Mouse (Mus musculus) spleen, adult 2 months (tissue): ENCODE data around the gene Nr5a2. TPM values are rescaled to one million over a fixed set of nuclear protein-coding genes. Genes with fewer than 3 reads are reported as not detected.

Experiments
- DNase-seq, 2 experiments: peaks; one replicate each; pipeline versions ENCODE4 v3.0.0 to v3.0.0-alpha.2; 2012 to 2021; ENCODE audit warnings: low spot score in 2 of 2, low read depth in 1 of 2
- H3K27ac ChIP-seq: fragments of 200-500 bp; 2 replicates; pipeline ENCODE4 v1.5.1; 2012; ENCODE audit warnings: low read length, inconsistent platforms; ENCODE audit not compliant: insufficient read depth
- H3K27me3 ChIP-seq: fragments of 200-500 bp; 2 replicates; pipeline ENCODE4 v1.6.1; 2012; ENCODE audit warnings: mild to moderate bottlenecking, moderate library complexity, low read length, inconsistent platforms; ENCODE audit not compliant: control insufficient read depth, insufficient read depth
- H3K36me3 ChIP-seq: fragments of 200-500 bp; 2 replicates; pipeline ENCODE4 v1.6.1; 2012; ENCODE audit warnings: mild to moderate bottlenecking, low read length, inconsistent platforms; ENCODE audit not compliant: control insufficient read depth, insufficient read depth
- H3K4me1 ChIP-seq: fragments of 200-500 bp; 2 replicates; pipeline ENCODE4 v1.6.1; 2011; ENCODE audit warnings: inconsistent platforms; ENCODE audit not compliant: control insufficient read depth, insufficient read depth, insufficient read length
- H3K4me3 ChIP-seq: fragments of 200-500 bp; 2 replicates; pipeline ENCODE4 v1.5.1; 2011; ENCODE audit warnings: mild to moderate bottlenecking, inconsistent platforms; ENCODE audit not compliant: insufficient read depth, insufficient read length; ENCODE audit errors: extremely low read depth
- CTCF ChIP-seq: fragments of 200-500 bp; IDR thresholded peaks from 2 replicates; pipeline ENCODE4 v1.5.1; 2011; ENCODE audit warnings: mild to moderate bottlenecking, inconsistent platforms; ENCODE audit not compliant: insufficient read depth, insufficient read length, insufficient replicate concordance; ENCODE audit errors: extremely low read depth
- POLR2A ChIP-seq: fragments of 200-500 bp; IDR thresholded peaks from 2 replicates; pipeline ENCODE4 v1.6.1; 2011; ENCODE audit warnings: low read depth, low read length, inconsistent platforms
- WGBS: fragments of 180-500 bp; shearing (Covaris S2); methylation state at CpG from one replicate; pipeline ENCODE4 v1.1.7; 2018; 5-methylcytosine and 5-hydroxymethylcytosine counted together
- polyA plus RNA-seq: library from polyadenylated mRNA; depleted of rRNA; stranded (reverse); fragments of >200 nt; gene quantifications from 2 replicates; pipeline ENCODE4 v1.2.3, GENCODE M21; 2012

The Nr5a2 gene
- polyA plus RNA-seq, 1 experiment = 0.22 TPM

GRCm38 (mm10) chr1:136856104-136856503 lies 104.1 kb downstream of the Nr5a2 start:
- H3K27ac ChIP-seq = no peak overlapping the region
- 89% methylated on average over 3 of the region's 3 CpGs for WGBS
- TF ChIP-seq CTCF = no peak
- TF ChIP-seq POLR2A = no peak
- no peaks in the 10 kb centered on the region for H3K36me3 ChIP-seq
- no peaks in the 10 kb centered on the region for H3K27me3 ChIP-seq
- no peaks in the 10 kb centered on the region; the same call in 1 of the 2 replicates for H3K4me1 ChIP-seq
- no peak for DNase-seq
- no peak overlapping the region for H3K4me3 ChIP-seq

GRCm38 (mm10) chr1:136848791-136849190 lies 111.5 kb downstream of the Nr5a2 start:
- H3K4me3 ChIP-seq = no peak overlapping the region
- H3K36me3 ChIP-seq = no peaks in the 10 kb centered on the region
- no peaks in the 10 kb centered on the region for H3K27me3 ChIP-seq
- no peak for DNase-seq
- TF ChIP-seq POLR2A = no peak
- no peak for TF ChIP-seq CTCF
- WGBS = 86% methylated on average over 6 of the region's 6 CpGs
- no peak overlapping the region for H3K27ac ChIP-seq
- H3K4me1 ChIP-seq = no peaks in the 10 kb centered on the region

- Histone ChIP-seq H3K4me1 (no peaks in the 10 kb centered on the region), H3K36me3 (no peaks in the 10 kb centered on the region), H3K4me3 (no peak overlapping the region), H3K27me3 (no peaks in the 10 kb centered on the region), H3K27ac (no peak overlapping the region)
- no peak for DNase-seq
- TF ChIP-seq POLR2A (no peak), CTCF (no peak)
- WGBS = 81% methylated on average over 2 of the region's 2 CpGs
These were observed 114.2 kb downstream of the Nr5a2 start for GRCm38 (mm10) chr1:136846081-136846480.

- no peak overlapping the region for H3K27ac ChIP-seq
These were observed 114.9 kb downstream of the Nr5a2 start for GRCm38 (mm10) chr1:136845341-136845740.

GRCm38 (mm10) chr1:136840512-136840911 lies 119.7 kb downstream of the Nr5a2 start:
- TF ChIP-seq CTCF (no peak), POLR2A (no peak)
- no peak overlapping the region for H3K4me3 ChIP-seq
- H3K4me1 ChIP-seq = no peaks in the 10 kb centered on the region
- DNase-seq = no peak
- H3K27ac ChIP-seq = no peak overlapping the region
- WGBS = 84% methylated on average over 7 of the region's 7 CpGs
- no peaks in the 10 kb centered on the region for H3K27me3 ChIP-seq
- no peaks in the 10 kb centered on the region for H3K36me3 ChIP-seq

More at GRCm38 (mm10) chr1:136845341-136845740, 114.9 kb downstream of the Nr5a2 start:
- DNase-seq = no peak
- TF ChIP-seq POLR2A = no peak
- TF ChIP-seq CTCF = no peak
- H3K36me3 ChIP-seq = no peaks in the 10 kb centered on the region
- H3K4me1 ChIP-seq = no peaks in the 10 kb centered on the region
- H3K4me3 ChIP-seq = no peak overlapping the region
- H3K27me3 ChIP-seq = no peaks in the 10 kb centered on the region
- 83% methylated on average over 9 of the region's 9 CpGs for WGBS

- H3K4me3 ChIP-seq = no peak overlapping the region
- no peaks in the 10 kb centered on the region for H3K36me3 ChIP-seq
- TF ChIP-seq POLR2A = no peak
- no peak for TF ChIP-seq CTCF
- H3K27me3 ChIP-seq = no peaks in the 10 kb centered on the region
- no peaks in the 10 kb centered on the region for H3K4me1 ChIP-seq
- H3K27ac ChIP-seq = no peak overlapping the region
- no peak for DNase-seq
- WGBS = 79% methylated on average over 10 of the region's 10 CpGs
These were observed 121.0 kb downstream of the Nr5a2 start for GRCm38 (mm10) chr1:136839202-136839601.

- DNase-seq = no peak
- Histone ChIP-seq H3K4me3 (no peak overlapping the region), H3K4me1 (no peaks in the 10 kb centered on the region), H3K27ac (no peak overlapping the region), H3K36me3 (no peaks in the 10 kb centered on the region), H3K27me3 (no peaks in the 10 kb centered on the region)
- no peak for TF ChIP-seq CTCF
- TF ChIP-seq POLR2A = no peak
- WGBS = 73% methylated on average over 12 of the region's 12 CpGs
These were observed 127.7 kb downstream of the Nr5a2 start for GRCm38 (mm10) chr1:136832305-136833152.
